ENCODE assay signal across 18 mouse cellular contexts in genomic region chr5:118494649-118495477, GRCm38 (mm10).
A peak's percentile ranks its signal among the peaks of the same experiment; 100 is the strongest.
DNase-seq lines count a peak whose midpoint lies in the region; ATAC-seq and TF ChIP-seq lines count a peak whose summit lies in the region.
"Had no signal": no experiment of that assay in that cellular context is flagged by ENCODE, and none has a peak within 500 bp of the region (broad histone marks: within the 10 kb centered on the region; RNA-seq: fewer than 3 reads in every experiment).

No protein-coding gene starts in this region.

- H3K9me3 ChIP-seq in embryonic facial prominence, embryonic 12.5 days = no peaks in the 10 kb centered on the region
- H3K9me3 ChIP-seq in liver, embryonic 14.5 days (ENCODE audit: control insufficient read depth, low read length) = peaks cover 15% of the 10 kb centered on the region
- H3K9me3 ChIP-seq in stomach, postnatal 0 days (ENCODE audit: control insufficient read depth, low read length) = no peaks in the 10 kb centered on the region
- H3K9me3 ChIP-seq: heart, embryonic 13.5 days; neural tube, embryonic 13.5 days had no signal

- H3K36me3 ChIP-seq in embryonic facial prominence, embryonic 12.5 days = no peaks in the 10 kb centered on the region
- no peaks in the 10 kb centered on the region for H3K36me3 ChIP-seq in liver, embryonic 14.5 days (replicated peaks; ENCODE audit: control insufficient read depth, insufficient read depth, low read depth)
- no peaks in the 10 kb centered on the region for H3K36me3 ChIP-seq in stomach, postnatal 0 days (ENCODE audit: control insufficient read depth, insufficient read depth, low read length)
- H3K36me3 ChIP-seq: heart, embryonic 13.5 days; neural tube, embryonic 13.5 days had no signal

- peak; percentile 45 for DNase-seq in retina, embryonic 14.5 days (ENCODE audit: low spot score)
- no peak for DNase-seq in retina, postnatal 1 day
- DNase-seq in liver, embryonic 14.5 days (ENCODE audit: low read depth in 3 of 3, low spot score in 3 of 3) = no peak
- no peak for DNase-seq in stomach, postnatal 0 days (ENCODE audit: low spot score)
- DNase-seq in urinary bladder, postnatal 4 days (ENCODE audit: low spot score in 2 of 2) = no peak
- no peak for DNase-seq in left cerebral cortex, adult 2 months (ENCODE audit: extremely low spot score in 1 of 2, low spot score in 2 of 2)
- DNase-seq in left cerebral cortex, postnatal 10 days (ENCODE audit: extremely low spot score in 1 of 2, low spot score in 2 of 2) = no peak
- DNase-seq: cerebellum, adult 11-12 months; forebrain, postnatal 0 days; gastrocnemius, postnatal 36 days; heart, postnatal 4 days; lung, adult 18-20 months had no signal

- 0 out of 2 replicates have a peak, but pooled peaks have one; percentile 43 for ATAC-seq in embryonic facial prominence, embryonic 12.5 days (ENCODE audit: insufficient number of reproducible peaks, insufficient read depth, low FRiP score, low TSS enrichment)
- ATAC-seq in liver, embryonic 14.5 days (ENCODE audit: insufficient read depth) = peak; percentile 71
- ATAC-seq in stomach, postnatal 0 days (ENCODE audit: low FRiP score, low TSS enrichment) = peak; percentile 22; the same call in 1 of the 2 replicates
- ATAC-seq: activated CD4-positive, CD25-positive, alpha-beta regulatory T cell, adult 4 months; CD4-positive, CD25-positive, alpha-beta regulatory T cell, adult 4 months; forebrain, postnatal 0 days had no signal

- H3K4me3 ChIP-seq in embryonic facial prominence, embryonic 12.5 days = no peak overlapping the region
- H3K4me3 ChIP-seq in liver, embryonic 14.5 days (ENCODE audit: insufficient read depth in 1 of 2, low read depth in 2 of 2, low read length in 2 of 2) = no peak overlapping the region
- no peak overlapping the region for H3K4me3 ChIP-seq in stomach, postnatal 0 days (ENCODE audit: low read depth, low read length)
- H3K4me3 ChIP-seq in left cerebral cortex, adult 2 months = no peak overlapping the region
- H3K4me3 ChIP-seq: heart, embryonic 13.5 days; layer of hippocampus, adult 2 months; neural tube, embryonic 13.5 days had no signal

- H3K9ac ChIP-seq in embryonic facial prominence, embryonic 12.5 days = no peak overlapping the region
- H3K9ac ChIP-seq in liver, embryonic 14.5 days (replicated peaks) = peak overlapping the region; percentile 20; the same call in 1 of the 2 replicates
- H3K9ac ChIP-seq in stomach, postnatal 0 days (ENCODE audit: low read length) = no peak overlapping the region
- H3K9ac ChIP-seq: forebrain, postnatal 0 days; heart, embryonic 13.5 days; neural tube, embryonic 13.5 days had no signal

- no peak for TF ChIP-seq CTCF in liver, embryonic 14.5 days (IDR thresholded peaks at IDR 0.05; ENCODE audit: low read depth)
- TF ChIP-seq CTCF in stomach, postnatal 0 days (IDR thresholded peaks at IDR 0.05; ENCODE audit: low read depth) = no peak
- TF ChIP-seq CTCF in left cerebral cortex, adult 2 months (IDR thresholded peaks at IDR 0.05) = no peak

- 72% methylated on average over 7 of the region's 7 CpGs for WGBS in embryonic facial prominence, embryonic 12.5 days
- WGBS in liver, embryonic 14.5 days (ENCODE audit: insufficient replicate concordance) = 36% methylated on average over 7 of the region's 7 CpGs
- WGBS in stomach, postnatal 0 days = 72% methylated on average over 7 of the region's 7 CpGs

- intact Hi-C loops in left cerebral cortex, adult 2 months (cut with DNase I) = no loop called here
- intact Hi-C loops in left cerebral cortex, postnatal 10 days (cut with DNase I) = no loop called here

- peaks cover 12% of the 10 kb centered on the region; the same call in 1 of the 2 replicates for H3K4me1 ChIP-seq in embryonic facial prominence, embryonic 12.5 days
- H3K4me1 ChIP-seq in liver, embryonic 14.5 days (replicated peaks; ENCODE audit: control insufficient read depth in 2 of 2, insufficient read depth in 2 of 2, low read length in 1 of 2) = peaks cover 17 to 34% of the 10 kb centered on the region in 2 experiments
- no peaks in the 10 kb centered on the region for H3K4me1 ChIP-seq in stomach, postnatal 0 days (replicated peaks; ENCODE audit: control insufficient read depth, insufficient read depth)

- no peak; the same call in 1 of the 2 replicates for TF ChIP-seq EP300 in liver, embryonic 14.5 days (IDR thresholded peaks at IDR 0.05; ENCODE audit: low read depth)
- no peak for TF ChIP-seq EP300 in stomach, postnatal 0 days (optimal IDR thresholded peaks at IDR 0.05)

- H3K27me3 ChIP-seq in embryonic facial prominence, embryonic 12.5 days = no peaks in the 10 kb centered on the region
- H3K27me3 ChIP-seq in liver, embryonic 14.5 days (ENCODE audit: control insufficient read depth, insufficient read depth, low read length) = no peaks in the 10 kb centered on the region
- H3K27me3 ChIP-seq in stomach, postnatal 0 days (ENCODE audit: control insufficient read depth, insufficient read depth, low read length) = no peaks in the 10 kb centered on the region
- H3K27me3 ChIP-seq: heart, embryonic 13.5 days; neural tube, embryonic 13.5 days had no signal

- no peak overlapping the region for H3K4me2 ChIP-seq in embryonic facial prominence, embryonic 12.5 days (replicated peaks)
- no peak overlapping the region; the same call in 1 of the 2 replicates for H3K4me2 ChIP-seq in liver, embryonic 14.5 days (ENCODE audit: low read depth)
- H3K4me2 ChIP-seq in stomach, postnatal 0 days (replicated peaks; ENCODE audit: low read depth) = no peak overlapping the region
- H3K4me2 ChIP-seq: heart, embryonic 13.5 days; neural tube, embryonic 13.5 days had no signal

- H3K27ac ChIP-seq in embryonic facial prominence, embryonic 12.5 days = no peak overlapping the region
- peak overlapping the region; percentile 56 for H3K27ac ChIP-seq in liver, embryonic 14.5 days
- H3K27ac ChIP-seq in stomach, postnatal 0 days (replicated peaks) = no peak overlapping the region
- H3K27ac ChIP-seq in left cerebral cortex, adult 2 months = no peak overlapping the region
- H3K27ac ChIP-seq: heart, embryonic 13.5 days; layer of hippocampus, adult 2 months; neural tube, embryonic 13.5 days had no signal
